In the genomic region with DNA sequence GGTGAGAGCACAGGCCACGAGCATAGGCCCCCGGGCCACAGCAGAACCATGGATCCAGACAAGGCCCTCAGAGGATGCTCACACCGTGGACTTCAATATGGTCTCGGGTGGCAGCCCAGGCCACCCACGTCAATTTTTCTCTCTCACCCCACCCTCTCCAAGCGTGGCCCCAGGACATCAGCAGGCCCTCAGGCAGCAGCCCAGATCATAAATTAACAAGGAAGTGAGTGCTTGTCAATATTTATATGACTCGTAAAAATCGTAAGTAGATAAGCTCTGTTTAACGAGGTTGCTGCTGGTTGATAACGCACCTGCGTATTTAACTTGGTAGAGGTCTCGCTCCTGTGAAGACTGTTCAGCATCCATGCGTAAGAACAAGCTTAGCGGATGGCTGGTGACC, we compare ENCODE assay signal across 24 mouse cellular contexts. TPM values are rescaled to one million over a fixed set of nuclear protein-coding genes. Genes with fewer than 3 reads are reported as not detected.
A peak's percentile ranks its signal among the peaks of the same experiment; 100 is the strongest.
DNase-seq lines count a peak whose midpoint lies in the region; ATAC-seq and TF ChIP-seq lines count a peak whose summit lies in the region.
"Had no signal": no experiment of that assay in that cellular context is flagged by ENCODE, and none has a peak within 500 bp of the region (broad histone marks: within the 10 kb centered on the region; RNA-seq: fewer than 3 reads in every experiment).

No protein-coding gene starts in this region.

- no peak overlapping the region for H3K9ac ChIP-seq in intestine, embryonic 15.5 days
- no peak overlapping the region for H3K9ac ChIP-seq in stomach, embryonic 16.5 days (ENCODE audit: low read length)
- no peak overlapping the region for H3K9ac ChIP-seq in forebrain, embryonic 12.5 days
- H3K9ac ChIP-seq: forebrain, embryonic 13.5 days; heart, embryonic 12.5 days; heart, embryonic 15.5 days; hindbrain, embryonic 13.5 days had no signal

- H3K27ac ChIP-seq in intestine, embryonic 15.5 days, result no peak overlapping the region
- H3K27ac ChIP-seq in small intestine, adult 2 months (ENCODE audit: insufficient read depth, low read depth, low read length), result no peak overlapping the region
- no peak overlapping the region for H3K27ac ChIP-seq in stomach, embryonic 16.5 days (ENCODE audit: low read length)
- H3K27ac ChIP-seq in forebrain, embryonic 12.5 days, result no peak overlapping the region
- H3K27ac ChIP-seq: forebrain, embryonic 13.5 days; heart, embryonic 15.5 days; hindbrain, embryonic 10.5 days; hindbrain, embryonic 13.5 days had no signal

- H3K4me3 ChIP-seq in intestine, embryonic 15.5 days (replicated peaks), result no peak overlapping the region
- H3K4me3 ChIP-seq in small intestine, adult 2 months (ENCODE audit: low read depth, low read length), result peak overlapping the region; percentile 18; the same call in 1 of the 2 replicates
- no peak overlapping the region for H3K4me3 ChIP-seq in stomach, embryonic 16.5 days (replicated peaks; ENCODE audit: low read length)
- H3K4me3 ChIP-seq in forebrain, embryonic 12.5 days (replicated peaks), result no peak overlapping the region
- H3K4me3 ChIP-seq: forebrain, embryonic 13.5 days; heart, embryonic 12.5 days; heart, embryonic 15.5 days; hindbrain, embryonic 10.5 days; hindbrain, embryonic 13.5 days had no signal

- no peaks in the 10 kb centered on the region for H3K36me3 ChIP-seq in intestine, embryonic 15.5 days
- no peaks in the 10 kb centered on the region for H3K36me3 ChIP-seq in small intestine, adult 2 months (ENCODE audit: control insufficient read depth, insufficient read depth, low read length)
- no peaks in the 10 kb centered on the region for H3K36me3 ChIP-seq in stomach, embryonic 16.5 days (ENCODE audit: control insufficient read depth, insufficient read depth, low read length)
- no peaks in the 10 kb centered on the region for H3K36me3 ChIP-seq in forebrain, embryonic 12.5 days (replicated peaks)
- H3K36me3 ChIP-seq: heart, embryonic 12.5 days; heart, embryonic 15.5 days; hindbrain, embryonic 10.5 days; hindbrain, embryonic 13.5 days had no signal

- no peaks in the 10 kb centered on the region for H3K9me3 ChIP-seq in intestine, embryonic 15.5 days
- H3K9me3 ChIP-seq in stomach, embryonic 16.5 days (replicated peaks; ENCODE audit: control insufficient read depth, low read length), result no peaks in the 10 kb centered on the region
- H3K9me3 ChIP-seq in forebrain, embryonic 12.5 days, result no peaks in the 10 kb centered on the region
- H3K9me3 ChIP-seq: forebrain, embryonic 13.5 days; heart, embryonic 15.5 days; hindbrain, embryonic 10.5 days; hindbrain, embryonic 13.5 days had no signal

- peak; percentile 26; the same call in 1 of the 2 replicates for ATAC-seq in cerebellum, adult (ENCODE audit: insufficient number of reproducible peaks, low FRiP score, low TSS enrichment)
- peak; percentile 81 for ATAC-seq in intestine, embryonic 15.5 days
- peak; percentile 66; the same call in 1 of the 2 replicates for ATAC-seq in stomach, embryonic 16.5 days (ENCODE audit: insufficient read depth, low FRiP score)
- no peak for ATAC-seq in erythroid progenitor cell, adult 5-6 weeks (replicated peaks; ENCODE audit: low FRiP score, poor library complexity, severe bottlenecking)
- no peak for ATAC-seq in forebrain, embryonic 12.5 days (ENCODE audit: low FRiP score)
- ATAC-seq: forebrain, embryonic 13.5 days; forebrain, embryonic 16.5 days; hindbrain, embryonic 16.5 days; Patski had no signal

- no peak for TF ChIP-seq CTCF in small intestine, adult 2 months (IDR thresholded peaks at IDR 0.05; ENCODE audit: extremely low read depth, insufficient read length, insufficient replicate concordance, low read depth, low read length)

- peak overlapping the region; percentile 37; the same call in 1 of the 2 replicates for H3K4me2 ChIP-seq in intestine, embryonic 15.5 days (replicated peaks)
- no peak overlapping the region for H3K4me2 ChIP-seq in stomach, embryonic 16.5 days (ENCODE audit: low read depth, low read length)
- no peak overlapping the region for H3K4me2 ChIP-seq in forebrain, embryonic 12.5 days
- H3K4me2 ChIP-seq: forebrain, embryonic 13.5 days; heart, embryonic 12.5 days; heart, embryonic 15.5 days; hindbrain, embryonic 13.5 days had no signal

- H3K4me1 ChIP-seq in intestine, embryonic 15.5 days (replicated peaks), result no peaks in the 10 kb centered on the region
- H3K4me1 ChIP-seq in small intestine, adult 2 months (ENCODE audit: control insufficient read depth, insufficient read depth, insufficient read length, low read length), result peaks cover 7% of the 10 kb centered on the region
- no peaks in the 10 kb centered on the region for H3K4me1 ChIP-seq in stomach, embryonic 16.5 days (ENCODE audit: control insufficient read depth, insufficient read depth, low read length)
- H3K4me1 ChIP-seq in forebrain, embryonic 12.5 days, result no peaks in the 10 kb centered on the region
- H3K4me1 ChIP-seq: forebrain, embryonic 13.5 days; heart, embryonic 12.5 days; heart, embryonic 15.5 days; hindbrain, embryonic 10.5 days; hindbrain, embryonic 13.5 days had no signal

- WGBS in intestine, embryonic 15.5 days, result 55% methylated on average over 14 of the region's 14 CpGs
- WGBS in small intestine, adult 2 months, result 31% methylated on average over 14 of the region's 14 CpGs
- WGBS in stomach, embryonic 16.5 days, result 57% methylated on average over 14 of the region's 14 CpGs
- WGBS in forebrain, embryonic 12.5 days, result 83% methylated on average over 14 of the region's 14 CpGs

- no peak for TF ChIP-seq POLR2A in small intestine, adult 2 months (IDR thresholded peaks at IDR 0.05; ENCODE audit: low read depth, low read length)

- DNase-seq in cerebellum, adult 9-10 months, result no peak
- DNase-seq in right cerebral cortex, postnatal 36 days (ENCODE audit: low spot score in 2 of 2), result no peak
- DNase-seq: adrenal gland, postnatal 10 days; cerebellum, adult 11-12 months; cerebellum, adult 8-10 months; cerebellum, postnatal 14 days; gastrocnemius, postnatal 10 days; gastrocnemius, postnatal 36 days; heart, postnatal 10 days; heart, postnatal 36 days had no signal

- no peaks in the 10 kb centered on the region for H3K27me3 ChIP-seq in intestine, embryonic 15.5 days (replicated peaks)
- H3K27me3 ChIP-seq in small intestine, adult 2 months (ENCODE audit: control insufficient read depth, insufficient read depth, low read length), result peaks cover 10% of the 10 kb centered on the region; the same call in 1 of the 2 replicates
- H3K27me3 ChIP-seq in stomach, embryonic 16.5 days (ENCODE audit: control insufficient read depth, insufficient read depth, low read length), result no peaks in the 10 kb centered on the region
- H3K27me3 ChIP-seq in forebrain, embryonic 12.5 days, result no peaks in the 10 kb centered on the region
- H3K27me3 ChIP-seq: forebrain, embryonic 13.5 days; heart, embryonic 12.5 days; heart, embryonic 15.5 days; hindbrain, embryonic 13.5 days; Patski had no signal

RNA-seq across cellular contexts. Expression of gene Slc39a8, which starts 10.4 kb away (rescaled TPM):
- 24.3 and 25.3 TPM in 2 replicates for polyA plus RNA-seq in intestine, embryonic 15.5 days (2015; fragmentation: Nextera tagmentation; extraction: Ambion mirVana)
- polyA plus RNA-seq in small intestine, adult 2 months (2012; rRNA removed), result 2.8 and 3.3 TPM in 2 replicates
- 5.9 and 8.1 TPM in 2 replicates for polyA plus RNA-seq in stomach, embryonic 16.5 days (2015; fragmentation: Nextera tagmentation; extraction: Ambion mirVana)
- total RNA-seq in erythroid progenitor cell, adult 5-6 weeks (2015; ENCODE audit: low replicate concordance), result 14.4 and 19.7 TPM in 2 replicates
- total RNA-seq in erythroid progenitor cell, adult 5-6 weeks (2017; ENCODE audit: low replicate concordance), result 14.4 and 19.1 TPM in 2 replicates
- polyA plus RNA-seq in forebrain, embryonic 12.5 days (2016; fragmentation: Nextera tagmentation; extraction: Ambion mirVana), result 11.0 and 13.2 TPM in 2 replicates
- polyA plus RNA-seq: Patski had no signal

Comparison
In these comparisons a context has a peak if more than half of its experiments do, and no peak if none do; other contexts are left out.
1. ATAC-seq: peak in cerebellum, adult (single experiment), intestine, embryonic 15.5 days (single experiment) and stomach, embryonic 16.5 days (single experiment); none in erythroid progenitor cell, adult 5-6 weeks (single experiment) and forebrain, embryonic 12.5 days (single experiment).